Mouse (Mus musculus) limb, embryonic 10.5 days (tissue): ENCODE data around the gene Lrmp. TPM values are rescaled to one million over a fixed set of nuclear protein-coding genes. Genes with fewer than 3 reads are reported as not detected.

Experiments
- polyA plus RNA-seq: library from polyadenylated mRNA; unstranded; fragments of >200 nt; fragmentation: Nextera tagmentation; extraction: Ambion mirVana; gene quantifications from 2 replicates; pipeline ENCODE4 v1.2.1, GENCODE M21; 2016

The Lrmp gene
- polyA plus RNA-seq, 1 experiment from 2014 or later, result 1.7 TPM

Other genes starting within 250 kb of the Lrmp start
- 66.0 and 103 TPM in 2 replicates for gene Bcat1, start 39.5 kb upstream of the Lrmp start, polyA plus RNA-seq
- 0.18 and 0.31 TPM in 2 replicates for gene Casc1, start 95.4 kb downstream of the Lrmp start, polyA plus RNA-seq
- 25.0 and 30.8 TPM in 2 replicates for gene Etfrf1, start 95.5 kb downstream of the Lrmp start, polyA plus RNA-seq
- 78.5 and 80.8 TPM in 2 replicates for gene Kras, start 134.6 kb downstream of the Lrmp start, polyA plus RNA-seq